Mouse (Mus musculus) embryo, embryonic 10 days (tissue): ENCODE measurements around the gene Cdc42ep2.

Experiments
- DNase-seq: peaks from one replicate; pipeline ENCODE4 v3.0.0-alpha.2; 2015; ENCODE audit warnings: low spot score

The Cdc42ep2 gene

DNA sequence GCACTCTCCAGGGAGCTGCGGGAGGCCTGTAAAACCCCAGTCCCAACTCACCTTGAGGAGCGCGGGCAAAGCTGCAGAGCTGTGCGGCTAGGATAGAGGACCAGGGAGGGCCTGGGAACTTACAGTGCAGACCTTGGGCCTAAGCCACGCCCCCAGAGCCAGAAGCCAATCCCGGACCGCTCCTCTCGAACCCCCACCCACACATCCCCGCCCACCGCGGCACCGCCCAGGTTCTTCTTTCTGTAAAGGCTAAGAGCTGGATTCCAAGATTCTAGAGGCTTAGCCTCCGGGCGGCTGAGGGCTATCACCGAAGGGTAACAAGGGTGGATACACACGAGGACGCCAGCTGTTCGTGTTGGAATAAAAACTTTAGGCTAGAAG is at the start of gene Cdc42ep2:
TSS of gene Cdc42ep2 (minus strand) at position 104 of the 381 bp plus-strand sequence.
- DNase-seq: peak; percentile 97

DNA sequence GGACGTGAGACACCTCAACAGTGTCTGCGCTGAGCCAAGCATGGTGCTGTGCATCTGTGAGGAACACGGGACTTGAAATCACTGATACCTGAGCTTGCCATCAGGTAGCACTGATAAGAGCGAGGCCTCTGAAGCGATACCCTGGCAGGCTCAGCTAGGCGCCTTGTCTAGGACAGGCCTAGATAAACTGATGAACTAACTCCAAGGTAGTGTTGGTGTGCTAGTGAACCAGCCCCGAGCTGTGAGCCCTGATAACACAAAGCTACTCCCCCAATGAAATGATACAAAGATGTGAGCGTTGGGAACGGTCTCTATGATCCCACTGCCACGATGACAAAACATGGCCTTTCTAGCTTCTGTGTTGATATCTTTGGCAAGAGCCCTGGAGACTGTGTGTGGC is 43.0 kb upstream of the Cdc42ep2 start:
- DNase-seq: no peak

DNA sequence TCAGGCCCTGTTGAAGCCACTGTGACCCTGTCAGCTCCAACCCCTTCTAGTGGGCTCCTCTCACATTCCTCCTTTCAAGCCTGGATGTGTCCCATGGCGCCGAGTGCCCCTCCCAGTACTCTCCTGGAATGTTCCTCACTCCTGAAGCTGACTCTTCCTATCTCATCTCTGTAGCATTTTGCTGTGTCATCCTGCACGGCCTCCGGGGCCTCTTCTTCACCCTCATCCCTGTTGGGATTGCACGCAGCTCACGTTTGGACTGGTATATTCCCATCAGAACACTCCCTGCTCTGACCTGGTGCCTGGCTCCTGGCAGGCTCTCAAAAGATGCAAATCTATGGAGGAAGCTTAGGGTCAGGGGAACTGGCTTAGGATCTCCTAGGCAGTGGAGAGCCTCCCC is 42.2 kb upstream of the Cdc42ep2 start:
- no peak for DNase-seq

DNA sequence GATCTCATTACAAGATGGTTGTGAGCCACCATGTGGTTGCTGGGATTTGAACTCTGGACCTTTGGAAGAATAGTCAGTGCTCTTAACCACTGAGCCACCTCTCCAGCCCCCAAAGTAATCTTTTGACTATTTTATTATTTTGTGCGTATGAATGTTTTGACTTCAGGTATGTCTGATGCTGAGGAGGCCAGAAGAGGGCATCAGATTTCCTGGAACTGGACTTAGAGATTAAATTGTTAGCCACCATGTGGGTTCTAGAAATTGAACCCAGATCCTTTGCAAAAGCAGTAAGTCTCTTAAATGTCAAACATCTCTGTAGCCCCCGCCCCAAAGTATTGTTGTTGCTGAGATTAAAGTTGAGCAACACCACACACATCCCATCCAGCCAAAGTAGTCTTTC is 41.3 kb upstream of the Cdc42ep2 start:
- no peak for DNase-seq

DNA sequence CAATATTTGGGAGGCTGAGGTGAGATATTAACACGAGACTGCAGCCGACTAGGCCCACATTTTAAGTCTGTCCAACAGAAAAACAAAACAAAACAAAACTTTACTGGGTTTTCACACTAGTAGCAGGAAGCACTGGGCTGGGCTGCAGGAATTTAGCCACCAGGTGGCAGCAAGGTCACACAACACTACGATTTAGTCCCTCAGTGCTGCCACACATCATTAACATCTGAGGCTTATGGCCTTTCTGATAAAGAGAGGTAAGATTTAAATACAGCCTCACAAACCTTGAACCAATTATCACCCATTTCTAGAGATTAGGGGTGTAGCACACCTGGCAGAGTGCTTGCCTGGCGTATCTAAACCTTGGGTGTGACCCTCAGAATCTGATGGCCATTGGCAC is 40.7 kb upstream of the Cdc42ep2 start:
- DNase-seq: peak; percentile 93

DNA sequence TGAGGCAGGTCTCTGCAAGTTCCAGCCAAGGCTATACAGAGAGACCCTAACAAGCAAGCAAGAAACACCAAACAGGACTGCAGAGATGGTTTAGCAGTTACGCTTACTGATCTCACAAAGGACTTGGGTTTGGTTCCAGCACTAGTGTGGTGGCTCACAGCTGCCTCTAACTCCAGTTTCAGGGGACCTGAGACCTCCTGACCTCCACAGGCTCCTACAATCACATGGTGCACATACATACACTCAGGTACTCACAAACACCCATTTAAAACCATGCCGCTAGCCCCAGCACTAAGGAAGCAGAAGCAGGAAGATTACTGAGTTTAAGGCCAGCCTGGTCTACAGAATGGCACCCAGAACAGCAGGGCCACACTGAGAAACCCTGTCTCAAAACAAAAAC is 40.2 kb upstream of the Cdc42ep2 start:
- no peak for DNase-seq

DNA sequence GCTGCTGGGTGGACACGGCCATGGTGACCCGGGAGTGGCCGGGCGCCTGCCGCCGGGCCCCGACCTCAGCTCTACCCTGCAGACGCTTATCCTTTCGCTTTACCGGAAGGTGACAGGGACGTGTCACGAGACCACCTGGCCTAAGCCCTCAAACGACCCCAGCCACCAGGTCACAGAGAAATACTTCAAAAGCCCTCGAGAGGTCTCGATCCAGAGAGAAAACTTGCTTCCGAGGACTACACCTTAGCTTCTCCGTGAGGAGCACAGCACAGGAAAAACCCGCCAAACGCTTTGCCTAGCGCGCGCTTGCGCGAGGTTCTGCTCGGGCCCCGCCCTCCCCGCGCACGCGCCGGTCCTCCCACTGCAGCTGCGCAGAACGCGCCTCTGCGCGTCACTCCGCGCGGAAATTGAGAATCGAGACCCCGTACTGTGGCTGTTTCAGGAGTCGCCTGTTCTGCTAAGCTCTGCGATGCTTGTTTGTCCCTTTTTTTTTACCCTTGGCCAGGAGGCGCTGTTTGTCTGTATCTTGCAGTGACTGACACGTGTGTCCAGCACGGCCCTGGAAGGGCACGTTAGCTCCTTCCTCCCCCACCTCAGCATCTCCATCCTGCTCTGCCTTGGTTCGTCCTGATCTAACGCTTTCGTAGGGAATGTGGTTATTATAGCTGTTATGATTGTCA is 39.4 kb upstream of the Cdc42ep2 start, which contains the start of gene Pola2:
TSS of gene Pola2 (minus strand) at position 320 of the 680 bp plus-strand sequence.
- DNase-seq: peak; percentile 92

DNA sequence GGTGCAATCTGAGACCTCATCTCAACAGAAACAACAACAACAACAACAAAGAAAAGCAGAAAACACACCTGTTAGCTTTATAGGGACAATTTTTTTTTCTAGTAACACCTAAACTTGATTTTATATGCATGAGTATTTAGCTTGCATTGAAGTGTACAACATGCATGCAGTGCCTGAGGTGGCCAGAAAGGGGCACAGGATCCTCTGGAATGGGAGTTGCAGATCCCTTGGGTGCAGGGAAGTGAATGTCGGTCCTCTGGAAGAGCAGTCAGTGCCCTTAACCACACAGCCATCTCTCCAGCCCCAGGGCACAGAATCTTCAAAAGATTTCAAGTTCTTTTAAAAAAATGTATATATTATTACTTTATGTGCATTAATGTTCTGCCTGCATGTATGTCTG is 38.0 kb upstream of the Cdc42ep2 start:
- peak; percentile 3 for DNase-seq

DNA sequence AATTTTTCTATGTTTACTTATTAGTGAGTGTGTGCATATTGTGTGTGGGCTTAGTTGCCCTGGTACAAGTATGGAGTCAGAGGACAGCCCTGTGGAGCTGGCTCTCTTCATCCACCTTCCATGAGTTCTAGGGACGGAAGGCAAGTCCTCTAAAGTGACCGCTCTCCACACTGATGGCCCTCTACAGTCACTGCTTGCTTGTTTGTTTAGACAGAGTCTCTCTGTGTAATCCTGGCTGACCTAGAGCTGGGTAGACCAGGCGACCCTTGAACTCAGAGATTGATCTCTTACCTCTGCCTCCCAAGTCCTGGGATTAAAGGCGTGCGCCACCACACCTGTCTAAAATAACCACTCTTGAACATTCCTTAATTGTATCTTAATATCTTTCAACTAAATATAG is 32.8 kb upstream of the Cdc42ep2 start:
- no peak for DNase-seq

DNA sequence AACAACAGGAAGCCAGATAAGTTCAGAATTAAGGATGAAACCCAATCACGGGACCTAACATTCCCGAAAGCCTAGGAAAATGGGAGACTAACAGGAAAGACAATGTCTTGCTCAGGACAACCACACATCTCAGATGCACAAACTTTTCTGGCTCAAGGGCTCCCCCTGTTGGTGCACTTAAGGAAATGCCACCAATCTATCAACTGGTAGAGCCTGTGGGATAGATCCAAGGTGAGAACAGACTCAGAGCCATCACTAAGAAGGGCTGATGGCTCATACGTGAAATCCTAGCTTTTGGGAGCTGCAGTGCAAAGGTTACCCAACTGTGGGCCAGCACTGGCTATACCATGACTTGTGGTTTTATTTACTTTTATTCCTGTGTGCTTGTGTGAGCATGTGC is 32.1 kb upstream of the Cdc42ep2 start:
- DNase-seq: peak; percentile 84

DNA sequence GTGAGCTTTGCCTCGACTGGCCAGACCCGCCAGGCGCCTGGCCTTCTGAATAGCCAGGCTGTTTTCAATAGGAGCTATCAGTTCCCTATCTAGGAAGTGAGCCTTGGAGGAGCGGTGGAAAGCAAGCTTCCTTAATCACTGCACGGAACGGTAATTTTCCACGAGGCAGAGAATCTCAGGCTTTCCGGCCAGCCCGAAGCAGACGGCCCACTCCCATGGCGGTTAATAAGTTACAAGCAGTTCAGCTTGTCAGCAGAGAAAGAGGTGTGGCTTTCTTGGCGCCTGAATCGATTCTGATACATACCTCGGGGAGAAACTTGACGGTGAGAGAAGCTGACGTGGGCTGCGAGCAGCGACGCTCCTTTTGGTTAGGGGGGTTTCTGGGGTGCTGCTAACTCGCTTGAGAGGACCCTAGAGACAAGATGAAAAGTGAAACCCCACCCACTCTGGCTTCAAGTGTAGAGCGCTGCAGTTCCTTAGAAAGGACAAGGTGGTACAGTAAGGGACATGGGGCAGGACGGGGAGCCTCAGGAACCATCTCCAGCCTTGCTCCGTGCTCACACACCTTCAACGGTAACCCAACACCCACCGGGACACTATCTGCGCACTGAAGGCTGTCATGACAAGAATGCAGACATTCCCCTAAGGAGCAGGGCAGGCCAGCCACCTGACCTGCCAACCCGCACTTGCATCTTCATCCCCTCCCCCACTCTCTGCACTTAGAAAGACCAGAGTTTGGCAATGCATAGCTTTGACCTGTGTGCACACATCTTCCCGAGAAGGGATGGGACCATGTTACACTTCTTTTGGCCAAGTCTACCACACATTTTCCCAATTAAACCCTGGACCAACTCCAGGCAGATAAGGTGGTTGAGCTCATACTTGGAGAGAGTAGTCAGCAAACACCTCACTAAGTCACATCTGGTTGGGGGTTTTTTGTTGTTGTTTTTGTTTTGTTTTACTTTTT is 31.4 kb upstream of the Cdc42ep2 start:
- no peak for DNase-seq

DNA sequence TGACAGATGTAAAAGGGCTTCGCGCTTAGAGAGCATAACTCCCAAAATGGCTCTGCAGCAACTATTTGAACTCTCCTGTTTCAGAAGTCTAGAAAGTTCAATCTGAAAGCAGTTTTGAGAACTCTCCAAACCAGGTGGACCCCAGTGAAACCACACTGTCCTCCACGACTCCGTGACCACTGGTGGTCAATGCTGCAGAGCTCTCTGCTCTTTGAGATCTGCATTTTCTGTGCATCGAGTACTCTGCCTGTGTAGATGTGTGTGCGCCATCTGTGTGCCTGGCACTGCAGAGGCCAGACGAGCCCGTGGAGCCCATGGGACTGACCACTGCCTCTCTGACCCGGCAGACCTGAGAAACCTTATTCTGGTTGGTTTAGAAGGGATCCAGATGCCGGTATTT is 30.3 kb upstream of the Cdc42ep2 start:
- no peak for DNase-seq

DNA sequence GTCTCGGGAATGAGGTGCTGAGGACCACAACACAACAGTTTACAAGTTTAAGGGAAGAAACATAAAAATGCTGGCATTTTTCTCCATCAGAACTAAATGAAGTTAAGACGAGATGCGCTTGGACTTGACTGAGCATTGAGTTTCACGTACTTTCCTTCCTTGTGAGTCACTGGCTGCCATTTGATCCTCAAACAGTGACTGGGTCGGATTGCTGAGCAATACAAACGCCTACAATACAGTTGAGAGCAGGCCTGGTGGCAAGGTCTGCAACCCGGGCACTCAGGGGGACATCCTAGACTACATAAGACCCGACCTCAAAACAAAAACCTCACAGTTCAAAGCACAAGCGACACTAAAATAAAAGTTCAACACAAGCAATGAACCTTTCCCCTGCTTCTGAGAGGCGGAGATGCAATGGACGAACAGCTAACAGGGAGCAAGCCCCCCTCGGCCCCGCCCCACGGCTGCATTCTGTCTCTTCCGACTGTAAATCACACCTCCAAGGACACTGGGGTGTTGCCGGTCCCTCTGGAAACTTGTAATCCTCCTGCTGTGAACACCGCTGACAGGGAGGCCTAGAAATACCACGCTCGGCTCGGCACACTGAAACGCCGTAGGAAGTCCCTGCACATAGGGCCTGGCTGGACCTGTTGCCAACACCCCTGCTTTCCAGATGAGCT is 29.6 kb upstream of the Cdc42ep2 start:
- DNase-seq: no peak

DNA sequence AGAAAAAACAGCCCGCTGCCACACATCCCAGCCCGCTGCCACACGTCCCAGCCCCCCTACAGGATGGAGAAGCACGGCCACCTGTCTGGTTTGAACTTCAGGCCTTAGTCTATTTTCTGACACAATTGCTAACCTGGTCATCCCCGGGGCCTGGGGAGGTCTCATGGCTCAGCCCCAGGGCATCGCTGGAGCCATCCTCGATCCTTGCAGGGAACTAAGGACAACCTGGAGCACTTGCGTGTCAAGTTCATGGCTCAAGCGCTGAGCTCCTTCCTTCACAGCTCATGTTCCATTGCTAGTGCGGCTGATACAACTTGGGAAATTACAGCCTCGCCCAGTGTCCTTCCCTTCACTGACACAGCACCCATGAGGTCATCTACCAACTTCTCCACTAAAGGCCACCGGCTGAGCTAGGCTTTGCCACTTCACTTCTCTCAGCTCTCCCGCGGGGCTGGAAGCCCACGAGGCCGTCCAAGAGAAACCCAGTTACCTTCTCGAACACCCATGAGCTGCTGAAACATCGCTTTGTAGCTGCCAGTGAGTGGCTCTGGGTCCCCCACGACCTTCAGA is 28.7 kb upstream of the Cdc42ep2 start:
- no peak for DNase-seq

DNA sequence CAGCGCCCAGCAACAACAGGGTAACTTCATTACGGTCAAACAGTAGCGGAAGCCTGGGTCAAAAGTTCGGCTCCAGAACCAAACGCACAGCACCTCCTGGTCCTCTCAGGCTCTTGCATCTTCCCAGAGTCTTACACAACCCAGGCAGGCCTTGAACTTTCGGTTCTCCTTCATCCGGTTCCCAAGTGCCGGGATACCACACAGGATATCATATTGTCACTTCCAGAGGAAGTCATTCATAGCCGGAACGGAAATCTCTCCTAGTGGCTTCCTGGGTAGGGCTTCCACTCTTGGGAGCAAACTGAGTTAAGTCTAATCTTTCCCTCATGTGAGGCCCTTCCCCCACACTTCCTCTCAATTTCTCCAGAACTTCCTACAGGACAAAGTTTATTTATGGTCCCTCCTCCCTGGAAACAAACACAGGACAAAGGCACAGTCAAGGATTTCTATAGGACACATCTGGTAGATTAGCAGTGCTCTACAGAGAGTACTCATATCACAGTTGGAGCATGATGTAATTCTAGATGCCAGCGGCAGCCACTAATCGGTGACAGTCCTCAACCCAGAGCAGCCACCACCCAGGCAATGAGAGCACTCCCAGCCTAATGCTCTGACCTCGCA is 27.6 kb upstream of the Cdc42ep2 start:
- DNase-seq: peak; percentile 32

DNA sequence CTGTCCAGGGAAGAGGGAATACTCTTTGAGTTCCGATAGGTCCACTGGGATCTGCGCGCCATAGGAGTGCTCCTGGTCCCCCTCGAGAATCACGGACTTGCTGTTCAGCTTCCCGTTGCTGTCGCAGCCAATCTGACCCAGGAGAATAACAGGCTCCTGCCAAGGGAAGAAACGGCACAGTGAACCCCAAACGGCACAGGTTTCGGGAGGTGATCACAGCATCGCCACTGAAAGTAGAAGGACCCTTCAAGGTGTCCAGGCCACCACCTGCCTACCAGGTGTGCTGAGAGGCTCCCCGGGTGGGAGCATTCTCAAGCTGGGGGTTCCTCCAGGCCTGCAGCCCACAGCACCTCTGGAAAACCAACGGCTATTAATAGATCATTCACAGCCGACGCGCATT is 27.0 kb upstream of the Cdc42ep2 start:
- no peak for DNase-seq

DNA sequence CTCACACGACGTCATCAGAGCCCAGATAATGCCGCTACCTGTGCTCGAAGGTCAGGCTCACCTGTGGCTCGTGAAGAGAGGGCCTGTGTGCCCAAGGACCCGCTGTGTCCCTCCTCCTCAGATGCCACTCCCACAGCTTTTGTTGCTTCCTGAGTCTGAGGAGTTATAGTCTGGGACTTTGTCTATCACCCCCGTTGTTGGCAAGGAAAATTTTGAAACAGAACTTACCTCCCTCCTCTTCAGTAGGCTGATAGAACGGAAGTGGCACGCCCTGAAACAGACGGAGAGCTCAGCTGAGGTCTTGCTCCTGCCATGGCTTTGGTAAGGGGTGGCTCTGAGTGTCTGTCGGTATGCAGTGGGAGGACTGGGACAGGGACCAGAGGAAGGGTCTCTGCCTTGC is 25.6 kb upstream of the Cdc42ep2 start:
- DNase-seq: no peak

DNA sequence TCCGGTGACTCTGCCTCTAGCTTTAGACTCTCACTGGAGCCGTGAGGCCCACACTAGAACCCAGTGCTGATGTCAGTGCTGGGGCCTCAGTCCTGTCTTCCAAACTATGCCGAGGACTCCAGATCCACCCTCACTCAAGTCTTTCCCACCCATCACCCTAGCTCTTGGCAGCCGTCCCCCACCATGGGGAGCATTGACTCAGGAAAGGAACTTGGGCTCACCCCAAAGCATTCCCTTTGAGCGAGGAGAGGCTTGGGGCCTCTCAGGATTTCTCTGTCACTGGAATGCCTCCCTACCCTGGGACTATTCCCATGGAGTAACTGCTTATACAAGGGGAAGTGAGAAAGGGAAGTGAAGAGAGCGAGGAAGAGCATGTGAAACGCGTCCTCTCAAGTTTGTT is 21.3 kb upstream of the Cdc42ep2 start:
- DNase-seq: no peak

DNA sequence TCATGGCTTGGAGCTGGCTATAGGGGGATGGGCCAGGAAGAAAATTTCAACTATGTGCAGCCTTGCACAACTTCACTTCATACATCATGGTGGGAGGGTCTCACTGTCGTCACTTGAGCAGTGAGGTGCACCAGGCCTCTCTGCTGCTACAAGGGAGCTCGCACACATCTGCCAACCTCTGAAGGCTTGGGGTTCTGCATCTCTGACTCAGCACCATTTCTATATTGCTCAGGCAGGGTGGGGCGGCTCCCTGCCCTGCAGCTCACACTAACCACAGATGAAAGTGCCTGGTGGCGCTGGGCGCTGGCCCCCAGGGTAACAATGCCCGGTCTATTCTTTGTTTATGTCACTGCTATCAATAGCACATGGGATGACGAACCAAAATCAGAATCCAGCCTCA is 20.4 kb upstream of the Cdc42ep2 start:
- DNase-seq: peak; percentile 29

DNA sequence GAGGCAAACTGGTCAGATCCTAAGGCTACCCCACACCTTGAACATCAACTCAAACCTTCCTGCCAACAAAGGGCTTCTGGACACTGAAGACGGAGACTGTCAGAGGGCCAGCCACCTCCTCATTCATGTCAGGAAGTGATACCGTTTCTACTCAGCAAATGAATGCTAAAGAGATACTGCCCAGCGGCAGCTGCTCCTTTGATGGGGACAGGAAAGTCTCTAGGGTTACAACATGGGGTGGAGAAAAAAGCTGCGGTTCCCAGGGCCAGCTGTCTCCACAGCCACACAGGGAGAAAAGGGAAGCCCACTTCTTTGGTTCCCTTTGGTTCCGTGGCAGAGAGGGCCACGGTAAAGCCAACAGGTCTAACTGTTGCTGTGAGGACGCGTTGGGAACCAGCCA is 19.5 kb upstream of the Cdc42ep2 start:
- DNase-seq: no peak

DNA sequence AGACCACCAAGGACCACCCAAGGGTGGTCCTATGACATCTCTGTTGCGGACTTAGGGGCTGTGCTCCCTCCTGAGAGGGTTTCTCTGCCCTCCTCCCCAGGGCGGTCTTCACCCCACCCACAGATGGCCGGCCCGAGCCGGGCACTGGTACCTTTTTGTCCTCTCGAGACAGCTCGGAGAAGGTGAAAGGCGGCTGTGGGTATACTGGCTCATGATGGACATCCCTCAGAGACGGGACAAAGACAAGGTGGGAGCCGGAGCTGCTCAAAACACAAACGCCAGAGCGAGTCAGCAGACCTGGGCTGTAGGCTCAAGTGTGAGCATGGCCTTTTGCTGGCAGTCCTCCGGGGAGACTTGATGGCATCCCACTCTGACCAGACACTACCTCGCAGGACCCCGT is 18.8 kb upstream of the Cdc42ep2 start:
- no peak for DNase-seq

DNA sequence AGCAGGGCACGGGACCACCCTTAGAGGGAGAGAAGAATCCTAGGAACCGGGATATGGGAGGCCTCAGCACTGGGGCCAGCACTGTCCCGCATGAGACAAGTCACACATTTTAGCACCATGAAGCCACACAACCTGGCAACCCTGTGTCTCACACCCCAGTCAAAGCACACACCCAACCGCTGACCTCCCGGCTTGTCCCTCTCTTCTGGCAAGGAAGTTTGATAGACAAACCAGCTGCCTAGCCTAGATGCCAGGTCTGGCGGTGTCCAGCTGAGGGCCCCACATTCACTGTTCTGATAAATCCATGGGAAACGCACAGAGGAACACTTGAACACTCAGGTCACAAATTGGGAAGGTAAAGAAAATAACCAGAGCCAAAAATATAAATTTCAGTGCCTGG is 18.0 kb upstream of the Cdc42ep2 start:
- DNase-seq: no peak
